Mouse (Mus musculus) adrenal gland, postnatal 14 days (tissue): ENCODE data around the gene Cd300ld2. TPM values are rescaled to one million over a fixed set of nuclear protein-coding genes. Genes with fewer than 3 reads are reported as not detected.
A peak's percentile ranks its signal among the peaks of the same experiment; 100 is the strongest.
"Not testable (repeated sequence)": the region's sequence is repeated elsewhere in the genome, so short reads cannot be mapped to it uniquely, and the experiment has no call there.

Experiments
- DNase-seq: peaks from one replicate; pipeline ENCODE4 v3.0.0; 2021; ENCODE audit warnings: mixed read lengths
- long read RNA-seq, 2 experiments: library from polyadenylated mRNA; stranded (forward); transcript quantifications; one replicate each; pipeline ENCODE4 v2.0.0; 2021
- total RNA-seq: library from RNA; stranded (reverse); gene quantifications from 2 replicates; pipeline ENCODE4 v1.2.3, GENCODE M21; 2021

Gene Cd300ld2
- not detected in 2 replicates for total RNA-seq
- long read RNA-seq, experiment 1 = 0 reads
- long read RNA-seq, experiment 2 = 0 reads

DNA sequence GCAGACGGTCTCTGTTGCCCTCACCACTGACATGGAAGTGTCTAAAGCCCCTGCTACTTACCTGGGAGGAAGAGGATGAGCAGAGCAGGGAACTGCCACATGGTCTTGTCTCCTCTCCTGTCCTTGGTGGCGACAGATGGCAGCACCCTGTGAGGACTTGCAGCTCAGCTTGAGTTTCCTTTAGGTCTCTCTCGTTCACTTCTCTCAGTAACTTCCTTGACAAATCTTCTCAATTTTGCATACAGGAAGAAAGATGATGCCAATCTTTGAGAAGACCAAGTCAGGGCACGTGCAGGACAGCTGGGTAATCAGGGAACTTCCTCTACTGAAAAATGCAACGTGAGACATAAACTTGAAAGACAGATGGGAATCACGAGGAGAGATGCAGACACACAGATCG is at the start of gene Cd300ld2:
TSS of gene Cd300ld2 (minus strand) at position 101 of the 400 bp plus-strand sequence.
- not testable (repeated sequence) for DNase-seq

DNA sequence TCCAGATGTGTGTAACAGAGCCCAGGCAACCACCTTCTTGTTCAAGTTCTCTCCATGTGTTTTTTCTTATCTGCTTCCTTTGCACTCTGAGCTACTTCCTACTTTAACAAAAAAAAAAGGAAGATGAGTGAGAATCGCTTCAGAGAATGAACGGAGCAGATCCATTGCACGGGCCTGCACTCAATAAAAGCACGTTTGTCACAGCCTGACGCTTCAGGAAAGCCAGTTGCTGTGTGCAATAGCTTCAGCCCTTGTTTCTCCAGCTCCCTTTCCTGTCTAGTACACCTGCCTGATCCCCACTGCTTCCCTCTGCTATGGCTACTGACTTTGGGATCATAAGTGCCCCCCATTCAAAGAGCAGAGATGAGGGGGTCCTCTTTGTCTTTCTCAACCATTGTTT is 46.1 kb upstream of the Cd300ld2 start, which contains the start of gene Cd300e:
TSS of gene Cd300e (minus strand) at position 101 of the 400 bp plus-strand sequence.
- DNase-seq = no peak

DNA sequence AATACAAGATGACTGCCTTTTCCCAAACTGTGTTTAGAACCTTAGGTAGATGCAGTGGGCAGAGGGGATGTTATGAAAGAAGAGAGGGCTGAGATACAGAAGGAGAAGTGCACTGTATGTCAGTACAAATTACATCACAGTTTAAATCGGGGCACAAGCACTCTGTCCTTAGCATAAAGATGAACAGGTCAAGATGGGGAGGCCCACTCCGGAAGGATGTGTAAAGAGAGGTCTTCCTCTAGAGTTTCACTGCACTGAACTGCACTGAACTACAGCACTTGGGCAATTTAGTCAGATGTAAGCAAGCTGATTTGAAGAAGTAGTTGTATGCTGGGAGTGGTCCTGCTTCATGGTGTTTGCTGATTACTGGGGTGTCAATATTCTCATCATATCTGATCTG is 43.8 kb upstream of the Cd300ld2 start:
- DNase-seq = no peak

DNA sequence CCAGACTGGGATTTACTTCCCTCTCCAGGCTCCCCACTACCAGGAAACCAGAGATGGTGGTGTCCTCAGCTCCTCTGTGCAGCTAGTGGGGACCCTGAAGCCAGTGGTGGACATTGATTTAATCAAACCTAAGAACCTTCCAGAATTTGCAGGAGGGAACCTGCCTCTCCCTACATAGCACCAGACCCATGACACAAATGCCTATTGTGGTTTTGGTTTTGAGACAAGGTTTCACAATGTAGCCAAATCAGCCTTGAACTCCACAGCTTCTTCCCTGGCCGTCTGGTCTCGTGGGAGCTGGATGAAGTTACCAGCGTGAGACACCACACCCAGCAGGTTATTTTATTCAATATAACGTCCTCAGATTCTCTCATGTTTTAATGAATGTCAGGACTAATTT is 42.7 kb upstream of the Cd300ld2 start:
- DNase-seq = no peak

DNA sequence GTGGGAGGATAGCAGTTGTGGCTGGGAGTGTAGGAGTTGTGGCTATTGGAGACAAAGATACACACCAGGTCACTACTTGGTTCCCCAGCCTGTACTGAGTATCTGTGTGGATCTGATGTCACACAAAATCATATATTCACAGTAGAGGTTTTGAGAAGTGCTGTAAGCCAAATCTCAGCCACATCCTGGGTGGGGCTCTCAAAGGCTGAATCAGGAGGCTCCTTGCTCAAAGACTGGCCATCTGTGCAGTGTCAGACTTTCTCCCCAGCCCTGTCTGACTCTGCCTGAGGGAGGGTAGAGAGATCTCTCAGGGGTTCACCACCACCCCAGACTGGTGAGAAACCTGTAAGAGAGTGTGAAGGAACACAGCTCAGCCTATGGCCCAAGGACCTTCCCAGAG is 38.5 kb upstream of the Cd300ld2 start:
- no peak for DNase-seq

DNA sequence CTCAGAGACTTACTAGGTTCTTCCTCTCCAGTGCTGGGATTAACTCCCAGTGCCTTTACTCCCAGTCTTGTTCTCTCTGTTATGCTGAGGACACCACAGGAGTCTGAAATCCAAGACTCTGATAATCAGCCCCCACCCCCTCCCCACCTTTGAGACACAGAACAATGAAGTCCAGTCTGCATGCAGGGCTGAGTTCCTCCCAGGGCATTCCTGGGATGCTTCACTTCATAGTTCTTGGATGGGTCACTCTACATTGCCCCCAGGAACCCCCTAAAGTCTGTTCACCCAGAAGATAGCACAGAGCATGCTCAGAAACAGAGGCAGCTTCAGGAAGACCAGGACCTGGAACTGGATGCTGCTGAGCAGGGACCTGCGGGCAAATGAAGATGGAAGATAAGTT is 37.0 kb upstream of the Cd300ld2 start:
- DNase-seq = no peak

DNA sequence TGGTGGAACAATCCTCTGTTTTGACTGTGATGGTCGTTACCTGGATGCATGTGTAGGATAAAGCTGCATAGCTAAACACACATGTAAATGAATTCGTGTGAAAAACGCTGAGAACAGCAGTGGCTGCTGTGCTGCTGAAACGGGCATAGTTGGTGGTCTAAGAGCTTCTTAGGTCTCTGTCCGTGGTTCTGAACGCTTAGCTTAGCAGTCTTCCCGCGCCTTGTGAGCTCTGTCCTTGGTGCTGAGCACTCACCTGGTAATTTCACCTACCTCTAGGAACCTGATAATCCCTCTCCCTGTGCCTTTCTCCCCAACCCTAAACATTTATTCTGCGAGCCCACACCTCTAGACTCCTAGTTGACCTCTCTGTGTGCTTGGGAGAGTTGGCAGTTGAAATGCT is 36.2 kb upstream of the Cd300ld2 start:
- peak; percentile 58 for DNase-seq

DNA sequence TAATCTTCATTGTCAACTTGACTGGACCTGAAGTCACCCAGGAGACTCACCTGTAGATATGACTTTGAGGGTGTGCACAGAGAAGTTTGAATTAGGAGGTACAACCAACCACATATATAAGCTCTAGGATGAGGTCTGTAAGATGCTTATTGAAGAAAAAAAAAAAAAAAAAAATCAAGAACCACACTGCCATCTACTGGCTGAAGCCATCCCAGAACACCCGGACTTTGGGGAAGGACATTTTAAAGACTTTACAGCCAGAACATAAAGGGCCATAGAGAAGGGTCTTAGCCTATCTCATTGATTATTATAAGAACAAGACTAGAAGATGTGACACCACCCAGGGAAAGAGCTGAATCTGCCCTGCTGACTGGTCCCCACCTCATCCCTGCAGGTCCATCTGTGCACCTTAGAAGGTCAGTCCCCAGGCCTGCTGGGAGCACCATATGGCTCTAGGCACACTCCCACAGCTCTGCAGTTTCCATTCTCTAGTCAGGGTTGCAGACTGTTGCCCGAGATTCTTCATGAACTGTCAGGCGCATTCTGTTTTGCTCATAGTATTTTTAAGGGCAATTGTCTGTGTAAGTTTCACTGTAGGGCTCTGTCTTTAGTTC is 33.4 kb upstream of the Cd300ld2 start:
- DNase-seq = no peak

DNA sequence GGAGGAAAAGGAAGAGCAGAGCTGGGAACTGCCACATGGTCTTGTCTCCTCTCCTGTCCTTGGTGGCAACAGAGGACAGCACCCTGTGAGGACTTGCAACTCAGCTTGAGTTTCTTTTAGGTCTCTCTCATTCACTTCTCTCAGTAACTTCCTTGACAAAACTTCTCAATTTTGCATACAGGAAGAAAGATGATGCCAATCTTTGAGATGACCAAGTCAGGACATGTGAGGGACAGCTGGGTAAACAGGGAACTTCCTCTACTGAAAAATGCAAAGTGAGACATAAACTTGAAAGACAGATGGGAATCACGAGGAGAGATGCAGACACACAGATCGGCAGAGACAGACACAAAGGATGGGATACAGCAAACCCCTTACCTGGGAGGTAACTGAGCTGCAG is 32.3 kb upstream of the Cd300ld2 start, which contains the start of gene Cd300ld3:
TSS of gene Cd300ld3 (minus strand) at position 151 of the 400 bp plus-strand sequence.
- DNase-seq = no peak

DNA sequence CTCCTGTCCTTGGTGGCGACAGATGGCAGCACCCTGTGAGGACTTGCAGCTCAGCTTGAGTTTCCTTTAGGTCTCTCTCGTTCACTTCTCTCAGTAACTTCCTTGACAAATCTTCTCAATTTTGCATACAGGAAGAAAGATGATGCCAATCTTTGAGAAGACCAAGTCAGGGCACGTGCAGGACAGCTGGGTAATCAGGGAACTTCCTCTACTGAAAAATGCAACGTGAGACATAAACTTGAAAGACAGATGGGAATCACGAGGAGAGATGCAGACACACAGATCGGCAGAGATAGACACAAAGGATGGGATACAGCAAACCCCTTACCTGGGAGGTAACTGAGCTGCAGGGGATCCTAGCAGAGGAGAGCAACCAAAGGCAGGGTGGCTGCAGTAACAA is 21.7 kb upstream of the Cd300ld2 start, which contains the start of gene Cd300ld5:
TSS of gene Cd300ld5 (minus strand) at position 101 of the 400 bp plus-strand sequence.
- not testable (repeated sequence) for DNase-seq

DNA sequence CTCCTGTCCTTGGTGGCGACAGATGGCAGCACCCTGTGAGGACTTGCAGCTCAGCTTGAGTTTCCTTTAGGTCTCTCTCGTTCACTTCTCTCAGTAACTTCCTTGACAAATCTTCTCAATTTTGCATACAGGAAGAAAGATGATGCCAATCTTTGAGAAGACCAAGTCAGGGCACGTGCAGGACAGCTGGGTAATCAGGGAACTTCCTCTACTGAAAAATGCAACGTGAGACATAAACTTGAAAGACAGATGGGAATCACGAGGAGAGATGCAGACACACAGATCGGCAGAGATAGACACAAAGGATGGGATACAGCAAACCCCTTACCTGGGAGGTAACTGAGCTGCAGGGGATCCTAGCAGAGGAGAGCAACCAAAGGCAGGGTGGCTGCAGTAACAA is 10.9 kb upstream of the Cd300ld2 start, which contains the start of gene Cd300ld4:
TSS of gene Cd300ld4 (minus strand) at position 101 of the 400 bp plus-strand sequence.
- DNase-seq = not testable (repeated sequence)

DNA sequence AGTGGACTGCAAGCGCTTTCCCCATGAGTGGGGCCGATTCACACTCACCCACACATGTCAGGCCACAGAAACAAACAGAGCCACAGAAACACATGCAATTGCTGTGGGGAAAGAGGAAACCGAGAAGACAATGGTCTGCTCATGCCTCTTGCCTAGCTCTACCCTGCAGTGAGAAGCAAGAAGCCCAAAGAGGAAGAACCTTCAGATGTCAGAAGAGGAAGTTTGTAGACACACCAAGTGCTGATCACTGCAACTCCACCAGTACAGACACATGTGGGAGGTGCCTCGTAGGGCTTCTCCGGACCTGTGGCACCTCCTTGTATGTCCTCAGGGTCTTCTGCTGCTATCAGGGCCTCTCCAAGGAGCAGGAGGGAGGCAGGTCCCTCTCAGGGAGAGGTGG is 11.9 kb downstream of the Cd300ld2 start:
- DNase-seq = no peak

DNA sequence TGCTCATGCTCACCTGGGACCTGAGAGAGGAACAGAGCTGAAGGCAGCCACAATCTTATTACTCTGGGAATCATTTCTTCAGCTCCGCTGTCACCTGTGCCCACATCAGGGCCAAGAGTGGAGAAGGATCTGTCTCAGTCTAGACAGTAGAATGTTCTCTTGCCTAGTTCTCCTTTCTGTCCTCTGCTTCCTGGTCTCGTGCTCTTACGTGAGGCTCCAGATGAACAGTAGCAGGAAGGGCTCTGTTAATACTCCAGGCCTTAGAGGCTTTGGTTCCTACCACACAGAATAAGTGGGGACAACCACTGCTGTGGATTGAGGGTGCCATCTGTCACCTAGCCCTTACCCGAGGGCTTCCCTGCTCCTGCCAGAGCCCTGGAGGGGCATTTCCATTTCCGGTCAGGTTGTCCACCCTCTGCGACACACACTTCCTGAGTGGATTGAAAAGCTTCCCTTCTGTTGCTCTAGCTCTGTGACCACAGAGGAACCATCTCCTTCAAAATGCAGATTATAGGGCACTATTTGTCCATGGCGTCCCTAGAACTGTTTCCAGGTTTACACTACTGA is 14.4 kb downstream of the Cd300ld2 start, which contains the start of gene Cd300c2:
TSS of gene Cd300c2 (minus strand) at position 407 of the 567 bp plus-strand sequence.
- no peak for DNase-seq

DNA sequence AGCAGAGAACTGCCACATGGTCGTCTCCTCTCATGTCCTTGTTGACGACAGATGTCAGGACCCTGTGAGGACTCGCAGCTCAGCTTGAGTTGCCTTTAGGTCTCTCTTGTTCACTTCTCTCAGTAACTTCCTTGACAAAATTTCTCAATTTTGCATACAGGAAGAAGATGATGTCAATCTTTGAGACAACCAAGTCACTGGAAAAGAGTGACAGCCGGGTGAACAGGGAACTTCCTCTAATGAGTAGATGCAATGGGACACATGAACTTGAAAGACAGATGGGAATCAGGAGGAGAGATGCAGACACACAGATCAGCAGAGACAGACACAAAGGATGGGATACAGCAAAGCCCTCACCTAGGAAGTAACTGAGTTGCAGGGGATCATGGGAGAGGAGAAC is 26.2 kb downstream of the Cd300ld2 start, which contains the start of gene Cd300ld:
TSS of gene Cd300ld (minus strand) at position 130 of the 400 bp plus-strand sequence.
- no peak for DNase-seq

DNA sequence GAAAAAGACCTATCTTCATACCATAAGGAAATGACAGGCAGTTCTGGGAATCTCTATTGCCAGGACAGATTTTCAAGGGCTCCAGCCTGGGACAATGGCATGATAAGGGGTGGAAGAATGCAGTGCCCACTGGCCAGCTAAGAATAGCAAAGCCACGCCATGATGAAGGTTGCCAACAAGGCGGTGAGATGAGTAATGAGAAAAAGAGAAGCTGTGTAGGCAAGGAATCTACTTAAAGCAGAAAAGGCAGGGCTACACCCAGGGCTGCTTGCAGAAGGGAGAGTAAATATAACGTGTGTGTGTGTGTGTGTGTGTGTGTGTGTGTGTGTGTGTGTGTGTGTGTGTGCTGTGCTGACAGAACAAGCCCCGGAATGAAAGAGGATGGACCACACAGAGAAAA is 34.1 kb downstream of the Cd300ld2 start:
- DNase-seq = no peak

DNA sequence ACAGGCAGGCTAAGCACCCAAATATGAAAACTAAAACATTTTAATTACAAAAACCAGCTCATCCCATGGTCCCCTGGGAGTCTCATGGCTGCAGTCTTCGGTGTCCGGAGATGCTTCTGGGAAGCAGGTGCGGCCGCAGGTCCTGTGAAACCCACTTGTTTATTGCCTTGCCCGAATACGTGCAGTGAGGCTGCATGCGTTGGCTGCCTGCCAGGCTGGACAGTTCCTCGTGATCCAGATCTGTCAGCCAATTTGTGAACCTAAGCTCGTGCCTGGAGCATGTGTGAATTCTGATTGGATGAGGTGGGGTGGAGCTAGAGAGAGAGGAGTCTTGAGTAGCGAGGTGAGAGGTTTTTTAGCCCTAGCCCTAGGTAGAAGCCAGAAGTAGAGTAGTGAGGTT is 43.3 kb downstream of the Cd300ld2 start:
- no peak for DNase-seq

DNA sequence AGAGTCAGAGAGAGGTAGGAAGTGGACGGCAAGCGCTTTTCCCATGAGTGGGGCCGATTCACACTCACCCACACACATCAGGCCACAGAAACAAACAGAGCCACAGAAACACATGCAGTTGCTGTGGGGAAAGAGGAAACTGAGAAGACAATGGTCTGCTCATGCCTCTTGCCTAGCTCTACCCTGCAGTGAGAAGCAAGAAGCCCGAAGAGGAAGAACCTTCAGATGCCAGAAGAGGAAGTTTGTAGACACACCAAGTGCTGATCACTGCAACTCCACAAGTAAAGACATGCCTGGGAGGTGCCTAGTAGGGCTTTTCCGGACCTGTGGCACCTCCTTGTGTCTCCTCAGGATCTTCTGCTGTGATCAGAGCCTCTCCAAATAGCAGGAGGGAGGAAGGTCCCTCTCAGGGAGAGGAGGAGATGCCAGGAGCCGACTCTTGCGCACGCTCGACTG is 47.2 kb downstream of the Cd300ld2 start, which contains the start of gene Cd300c:
TSS of gene Cd300c (minus strand) at position 406 of the 456 bp plus-strand sequence.
- DNase-seq = no peak

DNA sequence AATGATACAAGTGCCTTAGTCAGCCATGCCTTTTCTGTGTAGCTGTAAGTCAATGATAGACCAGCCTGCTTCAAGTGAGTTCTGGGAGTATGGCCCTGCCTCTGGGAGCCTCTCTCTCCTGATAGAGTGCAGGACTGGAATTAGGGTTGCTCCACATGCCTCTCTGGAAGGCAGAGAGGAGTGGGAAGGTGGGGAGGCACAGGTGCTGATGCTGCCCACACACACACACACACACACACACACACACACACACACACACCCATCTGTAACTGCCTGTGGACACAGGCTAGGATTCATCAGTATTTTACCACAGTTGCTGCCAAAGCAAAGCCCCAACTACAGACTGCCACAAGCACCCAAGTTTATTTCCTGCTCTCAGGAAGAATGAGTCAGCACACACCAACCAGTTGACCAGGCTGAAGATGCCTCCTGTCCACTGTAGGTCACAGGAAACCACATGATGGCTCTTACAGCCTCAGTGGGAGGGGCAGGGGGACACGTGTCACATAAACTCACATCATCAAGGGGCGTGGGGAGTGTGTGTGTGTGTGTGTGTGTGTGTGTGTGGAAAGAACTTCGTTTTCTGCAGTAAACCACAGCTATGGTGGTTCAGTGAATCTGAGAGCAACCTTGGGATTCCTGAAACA is 50.7 kb downstream of the Cd300ld2 start:
- DNase-seq = peak; percentile 31

DNA sequence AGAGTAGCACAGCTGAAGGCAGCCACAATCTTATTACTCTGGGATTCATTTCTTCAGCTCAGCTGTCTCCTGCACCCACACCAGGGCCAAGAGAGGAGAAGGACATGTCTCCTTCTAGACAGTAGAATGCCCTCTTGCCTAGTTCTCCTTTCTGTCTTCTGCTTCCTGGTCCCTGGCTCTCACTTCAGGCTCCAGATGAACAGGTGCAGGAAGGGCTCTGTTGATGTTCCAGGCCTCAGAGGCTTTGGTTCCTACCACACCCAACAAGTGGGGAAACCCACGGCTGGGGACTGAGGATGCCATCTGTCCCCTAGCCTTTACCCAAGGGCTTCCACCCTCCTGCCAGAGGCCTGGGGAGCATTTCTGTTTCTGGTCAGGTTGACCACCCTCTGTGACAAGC is 55.6 kb downstream of the Cd300ld2 start:
- no peak for DNase-seq
